ENCODE assay signal across 13 mouse cellular contexts in the genomic region with DNA sequence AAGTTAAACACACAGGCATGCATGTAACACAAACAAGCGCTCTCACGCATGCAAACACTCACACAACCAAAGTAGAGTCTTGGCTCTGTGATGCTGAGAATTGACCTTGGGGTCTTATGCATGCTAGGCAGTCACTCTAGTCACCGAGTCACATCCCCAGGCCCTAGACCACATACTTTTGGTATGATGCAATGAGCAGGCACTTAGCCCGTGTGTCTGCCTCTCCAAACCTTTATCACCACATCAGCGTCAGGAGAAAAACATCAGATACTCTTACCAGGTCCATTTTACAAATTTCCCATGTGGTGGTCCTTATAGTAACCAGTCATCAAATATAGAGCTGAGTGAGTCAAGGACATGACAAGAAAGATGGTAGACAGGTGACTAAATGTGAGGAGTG.
"Had no signal": no experiment of that assay in that cellular context is flagged by ENCODE, and none has a peak within 500 bp of the region (broad histone marks: within the 10 kb centered on the region; RNA-seq: fewer than 3 reads in every experiment).

No protein-coding gene starts in this region.

- ATAC-seq: liver, postnatal 0 days; lung, postnatal 0 days had no signal

- DNase-seq: kidney, adult 11 months; kidney, adult 8-10 months; kidney, postnatal 10 days; kidney, postnatal 4 days; left cerebral cortex, postnatal 4 days; liver, postnatal 0 days; lung, embryonic 14.5 days; midbrain, embryonic 14.5 days; right cerebral cortex, postnatal 14 days; spleen, adult 18-20 months; thymus, adult 18-20 months; thymus, postnatal 36 days had no signal
